Mouse (Mus musculus) liver, embryonic 14.5 days (tissue): ENCODE measurements around the gene Colca2.

ENCODE experiments used
- CTCF ChIP-seq: IDR thresholded peaks from 2 replicates; pipeline ENCODE4 v1.5.1; 2016; ENCODE audit warnings: antibody characterized with exemption, low read depth, control low read depth
- EP300 ChIP-seq: IDR thresholded peaks from 2 replicates; pipeline ENCODE4 v1.6.1; 2016; ENCODE audit warnings: antibody characterized with exemption, low read depth

DNA sequence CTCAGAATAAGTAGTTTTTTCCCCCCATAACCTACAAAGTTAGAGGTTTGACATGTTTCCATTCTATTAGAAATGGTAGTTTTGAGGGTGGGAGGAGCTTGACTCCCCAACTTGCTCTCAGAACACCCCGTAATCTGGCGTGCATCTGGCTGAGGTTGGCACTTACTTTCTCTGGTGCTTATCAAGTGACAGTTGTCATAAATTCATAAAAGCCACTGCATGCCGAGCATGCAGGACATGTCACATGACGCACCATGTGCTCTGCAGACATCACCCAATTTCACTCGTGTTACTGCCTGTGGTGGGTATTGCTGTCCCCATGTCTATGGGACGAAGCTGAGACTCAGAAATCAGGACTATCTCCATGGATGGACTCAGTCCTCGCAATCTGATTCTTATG, 32.1 kb upstream of the Colca2 start:
- TF ChIP-seq CTCF (no peak), EP300 (no peak)
